Mouse (Mus musculus) liver, embryonic 11.5 days (tissue): ENCODE measurements around the gene Gabbr2. TPM values are rescaled to one million over a fixed set of nuclear protein-coding genes. Genes with fewer than 3 reads are reported as not detected.

Experiments
- ATAC-seq: fragments of 200-750 bp; cut with Nextera tagmentation; replicated peaks from 2 replicates; pipeline ENCODE4 v1.8.0; 2017; ENCODE audit warnings: moderate number of reproducible peaks, mild to moderate bottlenecking, moderate TSS enrichment, moderate library complexity; ENCODE audit not compliant: low FRiP score
- DNase-seq: peaks from one replicate; pipeline ENCODE4 v3.0.0-alpha.2; 2017; ENCODE audit warnings: low spot score
- H3K27ac ChIP-seq: fragments of 300-500 bp; sonication (generic); 2 replicates; pipeline ENCODE4 v1.5.1; 2014; ENCODE audit warnings: mild to moderate bottlenecking, low read depth, low read length, control low read depth
- H3K27me3 ChIP-seq: fragments of 300-500 bp; sonication (generic); replicated peaks from 2 replicates; pipeline ENCODE4 v1.6.1; 2014; ENCODE audit warnings: low read length, mixed read lengths; ENCODE audit not compliant: control insufficient read depth, insufficient read depth
- H3K36me3 ChIP-seq: fragments of 300-500 bp; sonication (generic); 2 replicates; pipeline ENCODE4 v1.6.1; 2014; ENCODE audit warnings: mild to moderate bottlenecking, low read length, moderate library complexity, mixed read lengths; ENCODE audit not compliant: control insufficient read depth, insufficient read depth
- H3K4me1 ChIP-seq: fragments of 300-500 bp; sonication (generic); replicated peaks from 2 replicates; pipeline ENCODE4 v1.6.1; 2014; ENCODE audit warnings: low read length, mixed read lengths; ENCODE audit not compliant: control insufficient read depth, insufficient read depth
- H3K4me2 ChIP-seq: fragments of 300-500 bp; sonication (generic); 2 replicates; pipeline ENCODE4 v1.6.1; 2014; ENCODE audit warnings: mild to moderate bottlenecking, control low read depth, moderate library complexity
- H3K4me3 ChIP-seq: fragments of 300-500 bp; sonication (generic); 2 replicates; pipeline ENCODE4 v1.5.1; 2014; ENCODE audit warnings: low read depth, low read length, control low read depth
- H3K9ac ChIP-seq: fragments of 300-500 bp; sonication (generic); 2 replicates; pipeline ENCODE4 v1.6.1; 2014; ENCODE audit warnings: low read depth, low read length, control low read depth
- H3K9me3 ChIP-seq: fragments of 300-500 bp; sonication (generic); 2 replicates; pipeline ENCODE4 v1.6.1; 2016; ENCODE audit warnings: low read length, inconsistent platforms, mixed read lengths; ENCODE audit not compliant: control insufficient read depth
- WGBS: fragments of 180-500 bp; shearing (Covaris S2); extraction: QIAGEN DNeasy Blood & Tissue Kit; methylation state at CpG from one replicate; pipeline ENCODE4 v1.1.7; 2014; 5-methylcytosine and 5-hydroxymethylcytosine counted together
- polyA plus RNA-seq: library from polyadenylated mRNA; unstranded; fragments of >200 nt; fragmentation: Nextera tagmentation; extraction: Ambion mirVana; gene quantifications from 2 replicates; pipeline ENCODE4 v1.2.1, GENCODE M21; 2014

Gene Gabbr2
- polyA plus RNA-seq, 1 experiment from 2014 or later: 0.19 TPM

GRCm38 (mm10) chr4:46696467-46696866, 295.2 kb downstream of the Gabbr2 start:
- ATAC-seq (no peak), DNase-seq (no peak)

GRCm38 (mm10) chr4:46690565-46690964, 301.1 kb downstream of the Gabbr2 start:
- Histone ChIP-seq H3K36me3 (no peaks in the 10 kb centered on the region), H3K4me1 (no peaks in the 10 kb centered on the region), H3K27ac (no peak overlapping the region), H3K4me3 (no peak overlapping the region), H3K4me2 (no peak overlapping the region), H3K9me3 (no peaks in the 10 kb centered on the region), H3K27me3 (no peaks in the 10 kb centered on the region; the same call in 1 of the 2 replicates), H3K9ac (no peak overlapping the region)
- ATAC-seq (no peak), DNase-seq (no peak)
- 86% methylated on average over 8 of the region's 8 CpGs for WGBS

More at GRCm38 (mm10) chr4:46696467-46696866, 295.2 kb downstream of the Gabbr2 start:
- Histone ChIP-seq H3K9me3 (no peaks in the 10 kb centered on the region), H3K27me3 (no peaks in the 10 kb centered on the region), H3K4me3 (no peak overlapping the region), H3K9ac (no peak overlapping the region), H3K4me1 (no peaks in the 10 kb centered on the region), H3K4me2 (no peak overlapping the region), H3K27ac (no peak overlapping the region), H3K36me3 (no peaks in the 10 kb centered on the region)
- 69% methylated on average over 6 of the region's 6 CpGs for WGBS

- no peaks in the 10 kb centered on the region for H3K4me1 ChIP-seq
- H3K36me3 ChIP-seq: no peaks in the 10 kb centered on the region
- no peaks in the 10 kb centered on the region for H3K9me3 ChIP-seq
- 83% methylated on average over 8 of the region's 8 CpGs for WGBS
- no peak overlapping the region for H3K27ac ChIP-seq
- DNase-seq (no peak), ATAC-seq (no peak)
- H3K4me2 ChIP-seq: no peak overlapping the region
- no peak overlapping the region for H3K9ac ChIP-seq
- no peak overlapping the region for H3K4me3 ChIP-seq
- H3K27me3 ChIP-seq: no peaks in the 10 kb centered on the region; the same call in 1 of the 2 replicates
Observed at GRCm38 (mm10) chr4:46690023-46690420, 301.7 kb downstream of the Gabbr2 start.

- Histone ChIP-seq H3K36me3 (no peaks in the 10 kb centered on the region), H3K4me1 (no peaks in the 10 kb centered on the region), H3K4me3 (no peak overlapping the region), H3K27me3 (no peaks in the 10 kb centered on the region; the same call in 1 of the 2 replicates), H3K9ac (no peak overlapping the region), H3K9me3 (no peaks in the 10 kb centered on the region), H3K27ac (no peak overlapping the region), H3K4me2 (no peak overlapping the region)
- 0 out of 2 replicates have a peak, but pooled peaks have one; percentile 34 for ATAC-seq
- WGBS: 43% methylated on average over 15 of the region's 15 CpGs
- peak; percentile 63 for DNase-seq
Observed at GRCm38 (mm10) chr4:46689397-46690022, 302.2 kb downstream of the Gabbr2 start.

GRCm38 (mm10) chr4:46688213-46688832, 303.4 kb downstream of the Gabbr2 start:
- Histone ChIP-seq H3K9ac (no peak overlapping the region), H3K27me3 (no peaks in the 10 kb centered on the region; the same call in 1 of the 2 replicates), H3K4me2 (no peak overlapping the region), H3K4me3 (no peak overlapping the region), H3K4me1 (no peaks in the 10 kb centered on the region), H3K9me3 (no peaks in the 10 kb centered on the region), H3K36me3 (no peaks in the 10 kb centered on the region), H3K27ac (no peak overlapping the region)
- DNase-seq (no peak), ATAC-seq (no peak)
- 72% methylated on average over 14 of the region's 14 CpGs for WGBS

GRCm38 (mm10) chr4:46684160-46684559, 307.5 kb downstream of the Gabbr2 start:
- Histone ChIP-seq H3K27me3 (no peaks in the 10 kb centered on the region; the same call in 1 of the 2 replicates), H3K9me3 (no peaks in the 10 kb centered on the region), H3K27ac (no peak overlapping the region), H3K4me3 (no peak overlapping the region), H3K4me1 (no peaks in the 10 kb centered on the region), H3K36me3 (no peaks in the 10 kb centered on the region), H3K9ac (no peak overlapping the region), H3K4me2 (no peak overlapping the region)
- no peak for ATAC-seq
- no peak for DNase-seq
- 78% methylated on average over 6 of the region's 6 CpGs for WGBS

GRCm38 (mm10) chr4:46676646-46677045, 315.0 kb downstream of the Gabbr2 start:
- no peak overlapping the region for H3K27ac ChIP-seq
- H3K4me1 ChIP-seq: peaks cover 12% of the 10 kb centered on the region; the same call in 1 of the 2 replicates
- ATAC-seq (no peak), DNase-seq (no peak)
- H3K36me3 ChIP-seq: no peaks in the 10 kb centered on the region
- H3K4me2 ChIP-seq: 0 out of 2 replicates have a peak overlapping the region, but pooled peaks have one; percentile 4
- 0 out of 2 replicates have a peak, but pooled peaks cover 3% of the 10 kb centered on the region for H3K9me3 ChIP-seq
- H3K9ac ChIP-seq: no peak overlapping the region
- H3K27me3 ChIP-seq: no peaks in the 10 kb centered on the region
- WGBS: 43% methylated on average over 3 of the region's 3 CpGs
- H3K4me3 ChIP-seq: no peak overlapping the region

- Histone ChIP-seq H3K36me3 (no peaks in the 10 kb centered on the region), H3K27me3 (no peaks in the 10 kb centered on the region), H3K4me3 (no peak overlapping the region), H3K9me3 (0 out of 2 replicates have a peak, but pooled peaks cover 3% of the 10 kb centered on the region), H3K4me2 (no peak overlapping the region; the same call in 1 of the 2 replicates), H3K9ac (0 out of 2 replicates have a peak overlapping the region, but pooled peaks have one; percentile 14), H3K27ac (no peak overlapping the region), H3K4me1 (peaks cover 12% of the 10 kb centered on the region; the same call in 1 of the 2 replicates)
- DNase-seq (no peak), ATAC-seq (0 out of 2 replicates have a peak, but pooled peaks have one; percentile 51)
- WGBS: 34% methylated on average over 4 of the region's 4 CpGs
Observed at GRCm38 (mm10) chr4:46675992-46676391, 315.7 kb downstream of the Gabbr2 start.
